Comparison of ENCODE assay signal across 17 mouse cellular contexts in genomic region chr8:115156142-115156541, GRCm38 (mm10).
A peak's percentile ranks its signal among the peaks of the same experiment; 100 is the strongest.
DNase-seq lines count a peak whose midpoint lies in the region; ATAC-seq and TF ChIP-seq lines count a peak whose summit lies in the region.
"Had no signal": no experiment of that assay in that cellular context is flagged by ENCODE, and none has a peak within 500 bp of the region (broad histone marks: within the 10 kb centered on the region; RNA-seq: fewer than 3 reads in every experiment).

No protein-coding gene starts in this region.

- no peaks in the 10 kb centered on the region for H3K9me3 ChIP-seq in intestine, postnatal 0 days (ENCODE audit: control insufficient read depth)
- no peaks in the 10 kb centered on the region for H3K9me3 ChIP-seq in intestine, embryonic 15.5 days
- H3K9me3 ChIP-seq: forebrain, embryonic 15.5 days; heart, embryonic 10.5 days; kidney, embryonic 15.5 days; midbrain, embryonic 15.5 days had no signal

- H3K9ac ChIP-seq in intestine, postnatal 0 days (ENCODE audit: low read depth, low read length), result no peak overlapping the region
- no peak overlapping the region for H3K9ac ChIP-seq in intestine, embryonic 15.5 days
- H3K9ac ChIP-seq: forebrain, embryonic 15.5 days; hindbrain, embryonic 14.5 days; kidney, embryonic 15.5 days; midbrain, embryonic 15.5 days had no signal

- H3K27ac ChIP-seq in intestine, postnatal 0 days (ENCODE audit: low read depth, low read length), result no peak overlapping the region
- no peak overlapping the region for H3K27ac ChIP-seq in intestine, embryonic 15.5 days
- H3K27ac ChIP-seq: forebrain, embryonic 15.5 days; heart, embryonic 10.5 days; hindbrain, embryonic 14.5 days; kidney, embryonic 15.5 days; midbrain, embryonic 15.5 days had no signal

- whole genome bisulfite sequencing in intestine, postnatal 0 days, result 53% methylated on average over 8 of the region's 8 CpGs
- 70% methylated on average over 8 of the region's 8 CpGs for WGBS in intestine, embryonic 15.5 days

- ATAC-seq in frontal cortex, adult (ENCODE audit: low TSS enrichment), result peak; percentile 27; the same call in 1 of the 2 replicates
- ATAC-seq in intestine, postnatal 0 days, result peak; percentile 41; the same call in 1 of the 2 replicates
- ATAC-seq in intestine, embryonic 15.5 days, result no peak
- ATAC-seq in granulocyte monocyte progenitor cell, adult 5-6 weeks (replicated peaks; ENCODE audit: poor library complexity, severe bottlenecking), result peak; percentile 56
- ATAC-seq: forebrain, embryonic 15.5 days; midbrain, embryonic 15.5 days had no signal

- no peaks in the 10 kb centered on the region for H3K4me1 ChIP-seq in intestine, postnatal 0 days (replicated peaks; ENCODE audit: control insufficient read depth, insufficient read depth, low read length)
- H3K4me1 ChIP-seq in intestine, embryonic 15.5 days (replicated peaks), result 0 out of 2 replicates have a peak, but pooled peaks cover 10% of the 10 kb centered on the region

- no peak overlapping the region for H3K4me2 ChIP-seq in intestine, postnatal 0 days (replicated peaks; ENCODE audit: low read depth)
- H3K4me2 ChIP-seq in intestine, embryonic 15.5 days (replicated peaks), result no peak overlapping the region
- H3K4me2 ChIP-seq: forebrain, embryonic 15.5 days; hindbrain, embryonic 14.5 days; kidney, embryonic 15.5 days; liver, embryonic 11.5 days; midbrain, embryonic 15.5 days had no signal

- H3K4me3 ChIP-seq in intestine, postnatal 0 days (ENCODE audit: low read depth, low read length), result no peak overlapping the region
- no peak overlapping the region for H3K4me3 ChIP-seq in intestine, embryonic 15.5 days (replicated peaks)
- H3K4me3 ChIP-seq: forebrain, embryonic 15.5 days; heart, embryonic 10.5 days; kidney, embryonic 15.5 days; midbrain, embryonic 15.5 days had no signal

- no peaks in the 10 kb centered on the region for H3K36me3 ChIP-seq in intestine, postnatal 0 days (ENCODE audit: control insufficient read depth, insufficient read depth)
- H3K36me3 ChIP-seq in intestine, embryonic 15.5 days, result no peaks in the 10 kb centered on the region
- H3K36me3 ChIP-seq: forebrain, embryonic 15.5 days; G1E; heart, embryonic 10.5 days; kidney, embryonic 15.5 days; midbrain, embryonic 15.5 days had no signal

- DNase-seq in frontal cortex, postnatal 36 days (ENCODE audit: low spot score in 2 of 2), result no peak
- peak; percentile 51 for DNase-seq in 3T3-L1 (ENCODE audit: low read depth, low spot score)
- DNase-seq in ovary, adult 18-20 months (ENCODE audit: low spot score), result no peak
- no peak for DNase-seq in kidney, adult 11 months
- DNase-seq: cerebellum, adult 9-11 months; thymus, postnatal 4 days had no signal

- H3K27me3 ChIP-seq in intestine, postnatal 0 days (replicated peaks; ENCODE audit: control insufficient read depth, insufficient read depth, low read length), result no peaks in the 10 kb centered on the region
- H3K27me3 ChIP-seq in intestine, embryonic 15.5 days (replicated peaks), result no peaks in the 10 kb centered on the region

- no peak for TF ChIP-seq CTCF in intestine, postnatal 0 days (IDR thresholded peaks at IDR 0.05; ENCODE audit: low read depth)
